Mouse (Mus musculus) splenic B cell, adult 2 months (primary cell): ENCODE measurements around the gene Zfyve27.

ENCODE experiments used
- DNase-seq: peaks from one replicate; pipeline ENCODE4 v3.0.0-alpha.2; 2011; ENCODE audit warnings: low read depth, low spot score
- H3K27me3 ChIP-seq: 2 replicates; pipeline ENCODE4 v1.6.1; 2012; ENCODE audit warnings: mild to moderate bottlenecking, low read length, moderate library complexity, mixed read lengths; ENCODE audit not compliant: control insufficient read depth, poor library complexity, insufficient read depth, severe bottlenecking
- H3K36me3 ChIP-seq: 2 replicates; pipeline ENCODE4 v1.6.1; 2012; ENCODE audit warnings: mild to moderate bottlenecking, low read length, moderate library complexity, mixed read lengths; ENCODE audit not compliant: control insufficient read depth, poor library complexity, insufficient read depth, severe bottlenecking

The Zfyve27 gene

GRCm38 (mm10) chr19:42163764-42164163 is at the start of gene Zfyve27:
Zfyve27 (plus strand) TSS chr19:42163951.
- no peaks in the 10 kb centered on the region for H3K36me3 ChIP-seq

GRCm38 (mm10) chr19:42115783-42116335 is 47.9 kb upstream of the Zfyve27 start:
- DNase-seq = no peak
- H3K27me3 ChIP-seq = no peaks in the 10 kb centered on the region
- H3K36me3 ChIP-seq = peaks cover 7% of the 10 kb centered on the region

More at GRCm38 (mm10) chr19:42163764-42164163, at the start of gene Zfyve27:
- H3K27me3 ChIP-seq = no peaks in the 10 kb centered on the region
- no peak for DNase-seq

GRCm38 (mm10) chr19:42118142-42118541 is 45.6 kb upstream of the Zfyve27 start:
- H3K36me3 ChIP-seq = peaks cover 7% of the 10 kb centered on the region
- H3K27me3 ChIP-seq = no peaks in the 10 kb centered on the region
- no peak for DNase-seq

- DNase-seq = no peak
Measured at GRCm38 (mm10) chr19:42118596-42118995, 45.2 kb upstream of the Zfyve27 start.

GRCm38 (mm10) chr19:42120451-42120850 is 43.3 kb upstream of the Zfyve27 start:
- DNase-seq = no peak
- no peaks in the 10 kb centered on the region for H3K27me3 ChIP-seq

More at GRCm38 (mm10) chr19:42118596-42118995, 45.2 kb upstream of the Zfyve27 start:
- Histone ChIP-seq H3K27me3 (no peaks in the 10 kb centered on the region), H3K36me3 (peaks cover 7% of the 10 kb centered on the region)

GRCm38 (mm10) chr19:42124684-42125083 is 39.1 kb upstream of the Zfyve27 start:
- no peak for DNase-seq
- Histone ChIP-seq H3K36me3 (peaks cover 1% of the 10 kb centered on the region; the same call in 1 of the 2 replicates), H3K27me3 (no peaks in the 10 kb centered on the region)

More at GRCm38 (mm10) chr19:42120451-42120850, 43.3 kb upstream of the Zfyve27 start:
- H3K36me3 ChIP-seq = peaks cover 6% of the 10 kb centered on the region

GRCm38 (mm10) chr19:42125501-42126218 is 38.1 kb upstream of the Zfyve27 start:
- no peak for DNase-seq
- no peaks in the 10 kb centered on the region; the same call in 1 of the 2 replicates for H3K36me3 ChIP-seq
- no peaks in the 10 kb centered on the region for H3K27me3 ChIP-seq

GRCm38 (mm10) chr19:42126219-42126605 is 37.5 kb upstream of the Zfyve27 start:
- no peaks in the 10 kb centered on the region; the same call in 1 of the 2 replicates for H3K36me3 ChIP-seq
- no peak for DNase-seq
- H3K27me3 ChIP-seq = no peaks in the 10 kb centered on the region

- Histone ChIP-seq H3K27me3 (no peaks in the 10 kb centered on the region), H3K36me3 (no peaks in the 10 kb centered on the region; the same call in 1 of the 2 replicates)
- no peak for DNase-seq
Measured at GRCm38 (mm10) chr19:42127024-42127423, 36.7 kb upstream of the Zfyve27 start.

GRCm38 (mm10) chr19:42128052-42128740 is 35.6 kb upstream of the Zfyve27 start:
- no peak for DNase-seq
- H3K27me3 ChIP-seq = no peaks in the 10 kb centered on the region
- no peaks in the 10 kb centered on the region; the same call in 1 of the 2 replicates for H3K36me3 ChIP-seq

- no peaks in the 10 kb centered on the region for H3K36me3 ChIP-seq
- no peaks in the 10 kb centered on the region for H3K27me3 ChIP-seq
- peak; percentile 89 for DNase-seq
Measured at GRCm38 (mm10) chr19:42128787-42129508, 34.8 kb upstream of the Zfyve27 start, which contains the start of gene Avpi1. Avpi1 (minus strand) TSS chr19:42129059.

- Histone ChIP-seq H3K27me3 (no peaks in the 10 kb centered on the region), H3K36me3 (no peaks in the 10 kb centered on the region)
- peak; percentile 70 for DNase-seq
Measured at GRCm38 (mm10) chr19:42129509-42130293, 34.0 kb upstream of the Zfyve27 start.

GRCm38 (mm10) chr19:42130294-42130606 is 33.5 kb upstream of the Zfyve27 start:
- no peak for DNase-seq
- Histone ChIP-seq H3K36me3 (no peaks in the 10 kb centered on the region), H3K27me3 (no peaks in the 10 kb centered on the region)

- Histone ChIP-seq H3K36me3 (no peaks in the 10 kb centered on the region), H3K27me3 (no peaks in the 10 kb centered on the region)
- DNase-seq = no peak
Measured at GRCm38 (mm10) chr19:42131101-42131500, 32.6 kb upstream of the Zfyve27 start.
